Mouse (Mus musculus): ENCODE data around the gene Nudt4. TPM values are rescaled to one million over a fixed set of nuclear protein-coding genes. Genes with fewer than 3 reads are reported as not detected.

Gene Nudt4
- polyA plus RNA-seq, 1 experiment from 2014 or later = 70.6 TPM

GRCm38 (mm10) chr10:95542916-95543315 lies 21.0 kb downstream of the Nudt4 start:
- Histone ChIP-seq H3K27ac (ENCODE audit: low read length) (no peak overlapping the region), H3K4me1 (ENCODE audit: control insufficient read depth, insufficient read depth, low read length) (no peaks in the 10 kb centered on the region), H3K9me3 (ENCODE audit: control insufficient read depth, low read depth, low read length) (no peaks in the 10 kb centered on the region), H3K36me3 (ENCODE audit: control insufficient read depth, insufficient read depth, low read length) (peaks cover 27% of the 10 kb centered on the region), H3K4me3 (ENCODE audit: low read depth, low read length) (no peak overlapping the region), H3K9ac (replicated peaks; ENCODE audit: low read depth, low read length) (no peak overlapping the region), H3K27me3 (ENCODE audit: control insufficient read depth, insufficient read depth, low read length) (no peaks in the 10 kb centered on the region), H3K4me2 (replicated peaks; ENCODE audit: low read depth, low read length) (no peak overlapping the region)
- WGBS = 84% methylated on average over 4 of the region's 4 CpGs
- no peak for ATAC-seq (ENCODE audit: insufficient number of reproducible peaks, insufficient read depth, low FRiP score, low read depth)

GRCm38 (mm10) chr10:95539841-95540240 lies 24.1 kb downstream of the Nudt4 start:
- Histone ChIP-seq H3K4me1 (ENCODE audit: control insufficient read depth, insufficient read depth, low read length) (no peaks in the 10 kb centered on the region), H3K27ac (ENCODE audit: low read length) (no peak overlapping the region), H3K9ac (replicated peaks; ENCODE audit: low read depth, low read length) (no peak overlapping the region), H3K27me3 (ENCODE audit: control insufficient read depth, insufficient read depth, low read length) (no peaks in the 10 kb centered on the region), H3K4me2 (replicated peaks; ENCODE audit: low read depth, low read length) (no peak overlapping the region), H3K36me3 (ENCODE audit: control insufficient read depth, insufficient read depth, low read length) (peaks cover 8% of the 10 kb centered on the region), H3K4me3 (ENCODE audit: low read depth, low read length) (no peak overlapping the region), H3K9me3 (ENCODE audit: control insufficient read depth, low read depth, low read length) (no peaks in the 10 kb centered on the region)
- no peak for ATAC-seq (ENCODE audit: insufficient number of reproducible peaks, insufficient read depth, low FRiP score, low read depth)
- 87% methylated on average over 3 of the region's 3 CpGs for WGBS

- Histone ChIP-seq H3K9me3 (ENCODE audit: control insufficient read depth, low read depth, low read length) (no peaks in the 10 kb centered on the region), H3K36me3 (ENCODE audit: control insufficient read depth, insufficient read depth, low read length) (0 out of 2 replicates have a peak, but pooled peaks cover 3% of the 10 kb centered on the region), H3K4me3 (ENCODE audit: low read depth, low read length) (no peak overlapping the region), H3K27me3 (ENCODE audit: control insufficient read depth, insufficient read depth, low read length) (no peaks in the 10 kb centered on the region), H3K9ac (replicated peaks; ENCODE audit: low read depth, low read length) (no peak overlapping the region), H3K27ac (ENCODE audit: low read length) (no peak overlapping the region), H3K4me2 (replicated peaks; ENCODE audit: low read depth, low read length) (no peak overlapping the region), H3K4me1 (ENCODE audit: control insufficient read depth, insufficient read depth, low read length) (no peaks in the 10 kb centered on the region)
- ATAC-seq (ENCODE audit: insufficient number of reproducible peaks, insufficient read depth, low FRiP score, low read depth) = no peak
- WGBS = 88% methylated on average over 3 of the region's 3 CpGs
Measured at GRCm38 (mm10) chr10:95539260-95539659, 24.7 kb downstream of the Nudt4 start.

GRCm38 (mm10) chr10:95536222-95536541 lies 27.8 kb downstream of the Nudt4 start:
- no peak overlapping the region for H3K9ac ChIP-seq (replicated peaks; ENCODE audit: low read depth, low read length)
- H3K36me3 ChIP-seq (ENCODE audit: control insufficient read depth, insufficient read depth, low read length) = no peaks in the 10 kb centered on the region
- H3K4me2 ChIP-seq (replicated peaks; ENCODE audit: low read depth, low read length) = no peak overlapping the region
- WGBS = 78% methylated on average over 6 of the region's 6 CpGs
- H3K4me1 ChIP-seq (ENCODE audit: control insufficient read depth, insufficient read depth, low read length) = no peaks in the 10 kb centered on the region
- no peak for ATAC-seq (ENCODE audit: insufficient number of reproducible peaks, insufficient read depth, low FRiP score, low read depth)
- no peaks in the 10 kb centered on the region for H3K9me3 ChIP-seq (ENCODE audit: control insufficient read depth, low read depth, low read length)
- no peaks in the 10 kb centered on the region for H3K27me3 ChIP-seq (ENCODE audit: control insufficient read depth, insufficient read depth, low read length)
- no peak overlapping the region for H3K27ac ChIP-seq (ENCODE audit: low read length)
- no peak overlapping the region for H3K4me3 ChIP-seq (ENCODE audit: low read depth, low read length)

- H3K9me3 ChIP-seq (ENCODE audit: control insufficient read depth, low read depth, low read length) = no peaks in the 10 kb centered on the region
- no peak overlapping the region for H3K4me2 ChIP-seq (replicated peaks; ENCODE audit: low read depth, low read length)
- 89% methylated on average over 8 of the region's 8 CpGs for WGBS
- no peaks in the 10 kb centered on the region for H3K36me3 ChIP-seq (ENCODE audit: control insufficient read depth, insufficient read depth, low read length)
- no peak overlapping the region for H3K4me3 ChIP-seq (ENCODE audit: low read depth, low read length)
- H3K4me1 ChIP-seq (ENCODE audit: control insufficient read depth, insufficient read depth, low read length) = no peaks in the 10 kb centered on the region
- no peak overlapping the region for H3K27ac ChIP-seq (ENCODE audit: low read length)
- no peaks in the 10 kb centered on the region for H3K27me3 ChIP-seq (ENCODE audit: control insufficient read depth, insufficient read depth, low read length)
- H3K9ac ChIP-seq (replicated peaks; ENCODE audit: low read depth, low read length) = no peak overlapping the region
- no peak for ATAC-seq (ENCODE audit: insufficient number of reproducible peaks, insufficient read depth, low FRiP score, low read depth)
Measured at GRCm38 (mm10) chr10:95535399-95536221, 28.3 kb downstream of the Nudt4 start.

GRCm38 (mm10) chr10:95533382-95533781 lies 30.6 kb downstream of the Nudt4 start:
- Histone ChIP-seq H3K4me3 (ENCODE audit: low read depth, low read length) (no peak overlapping the region), H3K36me3 (ENCODE audit: control insufficient read depth, insufficient read depth, low read length) (no peaks in the 10 kb centered on the region), H3K4me2 (replicated peaks; ENCODE audit: low read depth, low read length) (no peak overlapping the region), H3K27me3 (ENCODE audit: control insufficient read depth, insufficient read depth, low read length) (no peaks in the 10 kb centered on the region), H3K9ac (replicated peaks; ENCODE audit: low read depth, low read length) (no peak overlapping the region), H3K9me3 (ENCODE audit: control insufficient read depth, low read depth, low read length) (no peaks in the 10 kb centered on the region), H3K4me1 (ENCODE audit: control insufficient read depth, insufficient read depth, low read length) (0 out of 2 replicates have a peak, but pooled peaks cover 4% of the 10 kb centered on the region), H3K27ac (ENCODE audit: low read length) (no peak overlapping the region)
- 90% methylated on average over 7 of the region's 7 CpGs for WGBS
- no peak for ATAC-seq (ENCODE audit: insufficient number of reproducible peaks, insufficient read depth, low FRiP score, low read depth)

GRCm38 (mm10) chr10:95532916-95533315 lies 31.0 kb downstream of the Nudt4 start:
- Histone ChIP-seq H3K27ac (ENCODE audit: low read length) (no peak overlapping the region), H3K9me3 (ENCODE audit: control insufficient read depth, low read depth, low read length) (no peaks in the 10 kb centered on the region), H3K9ac (replicated peaks; ENCODE audit: low read depth, low read length) (no peak overlapping the region), H3K4me2 (replicated peaks; ENCODE audit: low read depth, low read length) (no peak overlapping the region), H3K4me1 (ENCODE audit: control insufficient read depth, insufficient read depth, low read length) (0 out of 2 replicates have a peak, but pooled peaks cover 4% of the 10 kb centered on the region), H3K27me3 (ENCODE audit: control insufficient read depth, insufficient read depth, low read length) (no peaks in the 10 kb centered on the region), H3K36me3 (ENCODE audit: control insufficient read depth, insufficient read depth, low read length) (no peaks in the 10 kb centered on the region), H3K4me3 (ENCODE audit: low read depth, low read length) (no peak overlapping the region)
- ATAC-seq (ENCODE audit: insufficient number of reproducible peaks, insufficient read depth, low FRiP score, low read depth) = no peak
- 91% methylated on average over 5 of the region's 5 CpGs for WGBS

GRCm38 (mm10) chr10:95530551-95531121 lies 33.3 kb downstream of the Nudt4 start:
- Histone ChIP-seq H3K4me3 (ENCODE audit: low read depth, low read length) (no peak overlapping the region), H3K4me1 (ENCODE audit: control insufficient read depth, insufficient read depth, low read length) (peaks cover 10% of the 10 kb centered on the region), H3K9ac (replicated peaks; ENCODE audit: low read depth, low read length) (no peak overlapping the region), H3K27ac (ENCODE audit: low read length) (no peak overlapping the region), H3K4me2 (replicated peaks; ENCODE audit: low read depth, low read length) (no peak overlapping the region), H3K9me3 (ENCODE audit: control insufficient read depth, low read depth, low read length) (no peaks in the 10 kb centered on the region), H3K36me3 (ENCODE audit: control insufficient read depth, insufficient read depth, low read length) (no peaks in the 10 kb centered on the region), H3K27me3 (ENCODE audit: control insufficient read depth, insufficient read depth, low read length) (no peaks in the 10 kb centered on the region)
- ATAC-seq (ENCODE audit: insufficient number of reproducible peaks, insufficient read depth, low FRiP score, low read depth) = no peak
- 58% methylated on average over 2 of the region's 2 CpGs for WGBS

Data from stomach, embryonic 14.5 days (tissue).